Mouse (Mus musculus) heart, embryonic 10.5 days (tissue): ENCODE measurements around the gene Myh14. TPM values are rescaled to one million over a fixed set of nuclear protein-coding genes. Genes with fewer than 3 reads are reported as not detected.

Experiments used
- DNase-seq: peaks from one replicate; pipeline ENCODE4 v3.0.0-alpha.2; 2017; ENCODE audit warnings: low spot score
- H3K27ac ChIP-seq: fragments of 300-500 bp; sonication (generic); 2 replicates; pipeline ENCODE4 v1.5.1; 2016; ENCODE audit warnings: mild to moderate bottlenecking
- H3K27me3 ChIP-seq: fragments of 300-500 bp; sonication (generic); 2 replicates; pipeline ENCODE4 v1.6.1; 2016; ENCODE audit warnings: mild to moderate bottlenecking; ENCODE audit not compliant: poor library complexity, insufficient read depth, severe bottlenecking
- H3K36me3 ChIP-seq: fragments of 300-500 bp; sonication (generic); 2 replicates; pipeline ENCODE4 v1.6.1; 2016; ENCODE audit warnings: mild to moderate bottlenecking, moderate library complexity
- H3K4me1 ChIP-seq: fragments of 300-500 bp; sonication (generic); 2 replicates; pipeline ENCODE4 v1.6.1; 2016; ENCODE audit warnings: mild to moderate bottlenecking
- H3K4me3 ChIP-seq: fragments of 300-500 bp; sonication (generic); 2 replicates; pipeline ENCODE4 v1.5.1; 2016; ENCODE audit warnings: mild to moderate bottlenecking, moderate library complexity
- H3K9me3 ChIP-seq: fragments of 300-500 bp; sonication (generic); 2 replicates; pipeline ENCODE4 v1.6.1; 2016; ENCODE audit warnings: mild to moderate bottlenecking, moderate library complexity
- WGBS: fragments of 180-500 bp; shearing (Covaris S2); methylation state at CpG from one replicate; pipeline ENCODE4 v1.1.7; 2016; 5-methylcytosine and 5-hydroxymethylcytosine counted together
- polyA plus RNA-seq: library from polyadenylated mRNA; unstranded; fragments of >200 nt; fragmentation: Nextera tagmentation; extraction: Ambion mirVana; gene quantifications from 2 replicates; pipeline ENCODE4 v1.2.1, GENCODE M21; 2016

Myh14 gene
- polyA plus RNA-seq, 1 experiment from 2014 or later, result 2.4 TPM

DNA sequence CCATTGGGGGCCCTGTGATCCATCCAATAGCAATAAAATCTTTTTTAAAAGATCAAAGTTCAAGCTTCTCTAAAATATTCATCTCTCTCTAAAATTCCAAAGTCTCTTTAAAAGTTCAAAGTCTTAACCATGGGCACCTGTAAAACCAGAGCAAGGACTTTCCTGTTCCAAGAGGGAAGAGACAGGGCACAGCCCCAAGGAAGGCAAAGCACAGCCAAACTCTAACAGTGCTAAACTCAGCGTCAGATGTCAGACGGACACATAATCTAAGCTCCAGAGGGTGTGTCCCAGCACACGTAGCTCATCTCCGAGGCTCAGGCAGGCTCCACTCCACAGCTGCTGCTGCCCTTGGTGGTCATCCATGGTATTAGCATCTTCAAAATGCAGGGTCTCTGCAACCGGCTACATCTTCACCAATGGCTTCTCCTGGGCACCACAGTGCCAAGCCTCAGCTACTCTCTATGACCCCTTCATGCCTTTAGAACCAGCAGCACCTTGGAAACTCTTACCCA is 94.3 kb downstream of the Myh14 start:
- H3K4me3 ChIP-seq, result no peak overlapping the region
- H3K4me1 ChIP-seq, result no peaks in the 10 kb centered on the region
- H3K9me3 ChIP-seq, result no peaks in the 10 kb centered on the region
- no peaks in the 10 kb centered on the region for H3K36me3 ChIP-seq
- WGBS, result 37% methylated on average over 5 of the region's 5 CpGs
- no peak overlapping the region for H3K27ac ChIP-seq
- DNase-seq, result no peak
- H3K27me3 ChIP-seq, result peaks cover 5% of the 10 kb centered on the region; the same call in 1 of the 2 replicates

DNA sequence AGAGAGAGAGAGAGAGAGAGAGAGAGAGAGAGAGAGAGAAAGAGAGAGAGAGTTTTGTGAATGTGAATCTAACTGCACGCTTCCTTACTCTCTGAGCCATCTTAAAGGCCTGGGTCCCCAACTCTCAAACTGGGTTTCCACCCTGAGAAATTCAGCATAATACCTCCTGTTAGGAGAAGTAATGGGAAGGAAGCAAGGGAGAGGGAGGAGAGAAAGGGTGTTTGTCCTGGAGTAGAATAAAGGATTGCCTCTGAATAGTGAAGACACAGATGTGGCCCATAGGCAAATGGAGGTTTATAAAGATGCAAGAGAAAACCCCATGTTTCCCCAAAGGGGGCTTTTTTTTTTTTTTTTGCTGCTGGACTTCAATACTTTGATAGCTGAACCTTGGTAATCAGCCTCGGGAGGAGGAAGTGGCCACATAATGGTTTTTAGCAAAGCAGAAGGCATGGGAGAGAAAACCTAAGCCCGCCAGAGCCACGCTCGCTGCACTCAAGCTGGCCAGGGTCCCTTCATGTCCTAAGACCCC is 97.6 kb downstream of the Myh14 start:
- no peak for DNase-seq
- no peaks in the 10 kb centered on the region for H3K36me3 ChIP-seq
- no peak overlapping the region for H3K4me3 ChIP-seq
- WGBS, result 70% methylated on average over 5 of the region's 5 CpGs
- H3K4me1 ChIP-seq, result no peaks in the 10 kb centered on the region
- no peak overlapping the region for H3K27ac ChIP-seq
- peaks cover 5% of the 10 kb centered on the region; the same call in 1 of the 2 replicates for H3K27me3 ChIP-seq
- no peaks in the 10 kb centered on the region for H3K9me3 ChIP-seq

DNA sequence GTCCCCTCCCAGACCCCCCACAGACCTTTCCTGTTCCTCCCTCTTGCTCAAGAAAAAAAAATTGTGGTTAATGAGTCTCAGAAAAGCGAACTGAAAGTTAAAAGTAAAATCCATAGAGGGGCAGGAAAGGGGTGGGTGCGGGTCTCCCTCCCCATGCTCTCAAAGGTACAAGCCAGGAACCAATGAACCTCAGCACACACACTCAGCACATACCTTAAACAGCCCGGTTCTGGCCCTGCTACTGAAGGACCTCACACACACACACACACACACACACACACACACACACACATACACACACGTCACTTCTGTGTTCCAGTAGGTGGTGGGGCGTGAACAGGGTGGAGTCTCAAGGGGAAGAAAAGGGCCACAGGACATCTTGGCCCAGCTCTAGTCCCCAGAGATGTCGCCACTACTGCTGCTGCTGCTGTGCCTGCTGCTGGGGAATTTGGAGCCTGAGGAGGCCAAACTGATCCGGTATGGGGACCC is 98.4 kb downstream of the Myh14 start, which contains the start of gene Napsa:
Gene Napsa, plus strand, starts transcription at position 168 of the 489 bp plus-strand sequence.
- Histone ChIP-seq H3K9me3 (no peaks in the 10 kb centered on the region), H3K36me3 (no peaks in the 10 kb centered on the region), H3K27ac (no peak within 1 kb of the TSS), H3K4me1 (no peaks in the 10 kb centered on the region), H3K27me3 (peaks cover 5% of the 10 kb centered on the region; the same call in 1 of the 2 replicates), H3K4me3 (no peak within 1 kb of the TSS)
- DNase-seq, result no peak
- WGBS, result 42% methylated on average over 7 of the region's 7 CpGs

DNA sequence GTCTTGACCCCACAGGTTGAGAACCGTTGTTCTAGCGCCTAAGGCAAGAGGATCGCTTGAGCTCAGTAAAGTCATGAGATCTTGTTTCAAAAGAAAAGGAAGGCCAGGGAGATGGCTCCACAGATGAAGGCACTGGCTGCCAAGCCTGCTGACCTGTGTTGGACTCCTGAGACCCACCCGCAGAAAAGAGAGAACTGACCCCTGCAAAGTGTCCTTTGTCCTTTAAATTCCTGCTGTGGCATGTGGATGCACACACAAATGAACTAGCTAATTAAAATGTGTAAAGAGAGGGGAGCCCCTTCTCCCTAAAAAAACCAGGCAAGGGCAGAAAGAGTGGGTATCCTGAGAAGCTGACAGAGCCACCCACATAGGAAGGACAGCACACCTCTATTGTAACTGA is 98.8 kb downstream of the Myh14 start:
- Histone ChIP-seq H3K27ac (no peak overlapping the region), H3K9me3 (no peaks in the 10 kb centered on the region), H3K4me1 (no peaks in the 10 kb centered on the region), H3K4me3 (no peak overlapping the region), H3K36me3 (no peaks in the 10 kb centered on the region), H3K27me3 (peaks cover 5% of the 10 kb centered on the region; the same call in 1 of the 2 replicates)
- WGBS, result 81% methylated on average over 4 of the region's 4 CpGs
- DNase-seq, result no peak

DNA sequence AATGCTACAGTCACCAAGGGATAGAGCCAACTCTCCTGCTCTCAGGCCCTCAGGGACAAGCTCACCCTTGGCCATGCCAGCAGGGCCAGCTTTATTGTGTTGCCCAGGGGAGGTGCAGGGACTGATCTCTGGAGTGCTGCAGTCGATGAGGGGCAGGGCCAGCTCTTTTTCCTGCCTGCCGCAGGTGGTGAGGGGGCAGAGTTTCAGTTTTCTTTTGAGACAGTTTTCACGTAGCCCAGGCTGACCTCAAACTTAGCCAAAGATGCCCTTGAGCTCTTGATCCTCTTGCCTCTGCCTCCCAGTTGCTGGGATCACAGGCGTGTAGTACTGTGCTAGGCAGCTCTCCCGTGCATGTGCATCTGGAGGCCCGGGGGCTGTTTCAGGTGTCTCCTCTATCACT is 99.7 kb downstream of the Myh14 start:
- Histone ChIP-seq H3K27ac (no peak overlapping the region), H3K27me3 (peaks cover 7% of the 10 kb centered on the region; the same call in 1 of the 2 replicates), H3K4me1 (no peaks in the 10 kb centered on the region), H3K4me3 (no peak overlapping the region), H3K36me3 (no peaks in the 10 kb centered on the region), H3K9me3 (no peaks in the 10 kb centered on the region)
- no peak for DNase-seq
- WGBS, result 72% methylated on average over 6 of the region's 6 CpGs

DNA sequence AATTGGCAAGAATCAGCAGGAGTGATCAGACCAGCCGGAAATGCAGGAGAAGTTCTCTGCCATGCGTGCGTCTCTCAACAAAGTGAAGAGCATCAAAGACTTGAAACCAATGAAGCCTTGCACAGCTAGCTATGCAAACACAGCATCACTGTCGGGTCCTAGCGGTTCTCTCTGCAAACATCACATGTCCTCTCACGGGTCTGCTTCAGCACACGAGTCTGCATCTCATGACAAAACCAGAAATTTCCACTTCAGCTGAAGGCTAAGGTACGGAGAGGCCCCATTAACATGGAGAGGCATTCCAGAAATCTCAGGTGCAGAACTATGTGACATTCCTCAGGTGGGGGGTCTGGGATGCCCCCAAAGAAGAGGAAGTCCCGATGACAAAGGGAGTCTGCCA is 101.8 kb downstream of the Myh14 start:
- Histone ChIP-seq H3K4me3 (no peak overlapping the region), H3K9me3 (no peaks in the 10 kb centered on the region), H3K27ac (no peak overlapping the region), H3K36me3 (no peaks in the 10 kb centered on the region), H3K27me3 (peaks cover 15% of the 10 kb centered on the region; the same call in 1 of the 2 replicates), H3K4me1 (no peaks in the 10 kb centered on the region)
- no peak for DNase-seq
- WGBS, result 71% methylated on average over 9 of the region's 9 CpGs

DNA sequence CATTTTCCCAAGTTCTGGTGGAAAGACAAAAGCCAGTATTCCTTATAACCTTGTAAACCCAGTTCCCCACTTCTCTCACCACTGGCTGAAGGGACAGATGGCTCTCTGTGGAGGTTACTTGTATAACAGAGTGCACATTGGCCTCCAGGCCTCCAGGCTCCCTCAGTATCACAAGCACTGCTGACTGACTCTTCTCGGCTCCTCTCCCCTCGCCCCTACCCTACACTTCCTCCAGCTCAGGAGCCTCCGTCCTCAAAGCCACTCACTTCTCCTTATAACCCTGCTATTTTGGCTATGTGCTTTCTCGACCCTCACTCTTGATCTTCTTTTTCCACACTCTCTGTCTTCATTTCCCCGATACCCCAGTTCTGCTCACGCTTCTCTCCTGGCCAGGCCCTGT is 105.2 kb downstream of the Myh14 start:
- Histone ChIP-seq H3K36me3 (no peaks in the 10 kb centered on the region), H3K27me3 (peaks cover 9% of the 10 kb centered on the region; the same call in 1 of the 2 replicates), H3K4me1 (no peaks in the 10 kb centered on the region), H3K4me3 (no peak overlapping the region), H3K9me3 (no peaks in the 10 kb centered on the region), H3K27ac (no peak overlapping the region)
- WGBS, result 58% methylated on average over 6 of the region's 6 CpGs
- DNase-seq, result no peak

DNA sequence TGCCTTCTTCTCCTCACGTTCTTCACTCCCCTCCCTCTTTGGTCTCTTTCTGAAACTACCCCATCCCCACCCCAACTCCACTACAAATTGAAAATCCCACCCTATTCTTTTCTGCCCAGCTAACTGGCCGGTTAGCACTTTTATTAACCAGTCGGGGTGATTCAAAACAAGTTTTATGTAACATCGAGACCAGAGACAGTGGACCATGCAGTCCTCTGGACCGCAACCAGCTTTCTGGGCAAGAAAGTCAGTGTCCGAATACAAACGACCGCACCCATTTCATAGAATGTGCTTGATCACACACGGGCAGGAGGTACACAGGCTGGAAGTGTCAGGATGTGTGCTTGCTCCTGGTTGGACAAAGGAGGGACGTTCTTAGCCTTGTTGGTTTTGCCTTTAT is 106.2 kb downstream of the Myh14 start:
- H3K4me1 ChIP-seq, result no peaks in the 10 kb centered on the region
- no peaks in the 10 kb centered on the region for H3K36me3 ChIP-seq
- H3K27ac ChIP-seq, result no peak overlapping the region
- no peak overlapping the region for H3K4me3 ChIP-seq
- DNase-seq, result no peak
- H3K9me3 ChIP-seq, result no peaks in the 10 kb centered on the region
- WGBS, result 76% methylated on average over 10 of the region's 10 CpGs
- peaks cover 9% of the 10 kb centered on the region; the same call in 1 of the 2 replicates for H3K27me3 ChIP-seq

DNA sequence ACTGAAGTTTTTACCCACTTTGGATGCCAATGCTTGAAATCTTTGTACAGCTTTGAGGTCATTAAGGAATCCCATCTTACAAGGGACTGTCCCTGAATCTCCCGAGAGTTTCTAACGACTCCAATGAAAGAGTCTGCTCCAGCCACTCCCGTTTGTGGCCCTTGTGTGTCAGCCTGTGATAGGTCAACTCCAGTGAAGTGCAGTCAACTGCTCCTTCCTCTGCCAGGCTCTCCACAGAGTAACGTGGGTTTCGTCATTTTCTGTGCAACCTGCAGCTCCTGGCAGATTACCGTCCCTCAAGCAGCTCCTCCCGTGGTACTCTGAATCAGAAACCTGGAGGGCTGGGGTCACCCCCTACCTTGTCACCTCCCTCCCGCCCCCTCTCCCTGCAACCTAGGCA is 107.4 kb downstream of the Myh14 start:
- Histone ChIP-seq H3K9me3 (no peaks in the 10 kb centered on the region), H3K27ac (no peak overlapping the region), H3K27me3 (peaks cover 12% of the 10 kb centered on the region; the same call in 1 of the 2 replicates), H3K4me1 (no peaks in the 10 kb centered on the region), H3K4me3 (no peak overlapping the region), H3K36me3 (no peaks in the 10 kb centered on the region)
- no peak for DNase-seq
- WGBS, result 41% methylated on average over 8 of the region's 8 CpGs

DNA sequence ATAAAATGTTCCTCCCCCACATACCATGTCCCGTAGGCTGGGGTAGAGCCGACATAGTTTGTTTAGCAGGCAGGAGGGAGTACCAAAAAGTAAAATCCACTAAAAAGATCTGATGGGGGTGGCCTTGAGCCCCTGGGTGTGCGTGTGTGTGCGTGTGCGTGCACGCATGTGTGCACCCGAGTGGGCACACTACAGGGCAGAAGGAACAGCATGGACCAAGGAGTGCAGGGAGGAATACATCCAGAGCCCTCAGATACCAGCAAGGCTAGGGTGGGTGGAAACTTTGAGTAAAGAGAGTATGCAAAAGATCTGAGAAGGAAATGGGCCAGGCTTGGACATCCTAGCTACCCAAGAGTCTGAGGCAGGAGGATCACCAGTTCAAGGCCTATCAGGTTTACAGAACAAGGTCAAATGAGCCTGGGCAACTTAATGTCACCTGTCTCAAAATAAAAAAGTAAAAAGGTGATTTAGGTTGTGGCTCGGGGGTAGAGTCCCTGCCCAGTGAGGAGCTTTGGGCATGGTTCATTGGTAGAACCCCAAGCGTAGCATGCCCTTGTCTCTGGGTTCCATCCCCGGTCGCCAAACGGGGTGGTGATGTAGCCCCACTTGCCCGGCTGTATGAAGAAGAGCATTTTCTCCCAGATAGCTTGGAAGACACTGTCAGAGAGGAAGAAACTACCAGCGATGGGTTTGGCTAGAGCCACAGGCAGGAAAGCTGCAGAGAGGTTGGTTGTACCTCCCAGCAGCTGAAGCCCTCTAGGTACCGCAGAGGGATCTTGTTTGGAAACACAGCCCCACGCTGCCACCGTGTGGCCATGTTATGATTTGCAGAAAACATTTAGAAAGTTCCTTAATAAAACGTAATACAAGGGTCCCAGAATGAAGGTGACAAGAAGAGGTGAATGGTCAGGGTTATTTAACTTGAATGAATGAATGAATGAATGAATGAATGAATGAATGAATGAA is 109.9 kb downstream of the Myh14 start:
- 52% methylated on average over 18 of the region's 18 CpGs for WGBS
- Histone ChIP-seq H3K4me3 (no peak overlapping the region), H3K9me3 (no peaks in the 10 kb centered on the region), H3K27ac (no peak overlapping the region), H3K36me3 (no peaks in the 10 kb centered on the region), H3K4me1 (no peaks in the 10 kb centered on the region), H3K27me3 (0 out of 2 replicates have a peak, but pooled peaks cover 10% of the 10 kb centered on the region)
- DNase-seq, result no peak

DNA sequence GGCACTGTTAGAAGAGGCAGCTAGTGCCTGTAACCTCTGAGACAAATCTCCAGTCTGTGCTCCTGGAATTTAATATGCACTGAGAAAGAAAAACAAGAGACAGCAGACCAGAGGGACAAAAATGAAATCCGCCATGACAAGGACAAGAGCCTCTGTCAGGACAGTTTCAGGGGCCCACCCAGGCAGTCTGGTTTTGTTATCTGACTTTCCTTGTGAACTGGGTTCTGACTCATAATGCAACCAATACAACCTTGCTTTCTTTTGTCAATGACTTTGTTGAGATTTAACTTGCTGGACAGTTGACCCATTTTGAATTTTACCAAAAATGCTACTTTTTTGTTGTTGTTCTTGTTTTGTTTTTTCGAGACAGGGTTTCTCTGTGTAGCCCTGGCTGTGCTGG is 113.0 kb downstream of the Myh14 start:
- no peak for DNase-seq
- H3K9me3 ChIP-seq, result no peaks in the 10 kb centered on the region
- no peak overlapping the region for H3K4me3 ChIP-seq
- 63% methylated on average over 2 of the region's 2 CpGs for WGBS
- H3K27me3 ChIP-seq, result 0 out of 2 replicates have a peak, but pooled peaks cover 11% of the 10 kb centered on the region
- no peak overlapping the region for H3K27ac ChIP-seq
- H3K36me3 ChIP-seq, result no peaks in the 10 kb centered on the region
- H3K4me1 ChIP-seq, result peaks cover 8% of the 10 kb centered on the region
